In genomic region chr4:48473651-48474011, GRCm38 (mm10) we compare ENCODE assay signal across 8 mouse cellular contexts. TPM values are rescaled to one million over a fixed set of nuclear protein-coding genes. Genes with fewer than 3 reads are reported as not detected.
DNase-seq lines count a peak whose midpoint lies in the region; ATAC-seq and TF ChIP-seq lines count a peak whose summit lies in the region.

No protein-coding gene starts in this region.

- TF ChIP-seq CTCF in CH12.LX (conservative IDR thresholded peaks at IDR 0.05 in 1 of 2, IDR thresholded peaks at IDR 0.05 in 1 of 2; ENCODE audit: low read depth in 2 of 2, low read length in 2 of 2), result no peak

- H3K79me2 ChIP-seq in CH12.LX (replicated peaks; ENCODE audit: control insufficient read depth, extremely low read depth, insufficient read depth, poor library complexity, severe bottlenecking), result peaks cover 29% of the 10 kb centered on the region

- peak overlapping the region; percentile 81; the same call in 1 of the 2 replicates for H3K27ac ChIP-seq in heart, embryonic 13.5 days (replicated peaks)
- H3K27ac ChIP-seq in CH12.LX (ENCODE audit: insufficient read depth, low read depth), result no peak overlapping the region
- H3K27ac ChIP-seq in forebrain, embryonic 15.5 days (replicated peaks), result peak overlapping the region; percentile 75
- H3K27ac ChIP-seq in liver, embryonic 15.5 days (replicated peaks), result no peak overlapping the region

- in situ Hi-C loops in CH12.LX (cut with MboI; ENCODE audit: low pct_ligation_motif_present, low pct_unique_long_range_greater_than_20kb, low sequenced_read_pairs), result no loop called here

- TF ChIP-seq EP300 in CH12.LX (IDR thresholded peaks at IDR 0.05; ENCODE audit: low read length), result no peak

- peaks cover 3% of the 10 kb centered on the region; the same call in 1 of the 2 replicates for H3K9me3 ChIP-seq in heart, embryonic 13.5 days
- H3K9me3 ChIP-seq in CH12.LX (replicated peaks; ENCODE audit: low read length), result peaks cover 2% of the 10 kb centered on the region
- peaks cover 3% of the 10 kb centered on the region; the same call in 1 of the 2 replicates for H3K9me3 ChIP-seq in forebrain, embryonic 15.5 days
- no peaks in the 10 kb centered on the region for H3K9me3 ChIP-seq in liver, embryonic 15.5 days (replicated peaks)

- peaks cover 20% of the 10 kb centered on the region for H3K4me1 ChIP-seq in heart, embryonic 13.5 days
- peaks cover 0 to 18% of the 10 kb centered on the region in 2 experiments; a peak in 2 of 4 replicates for H3K4me1 ChIP-seq in CH12.LX (ENCODE audit: control insufficient read depth in 1 of 2, insufficient read depth in 2 of 2)
- H3K4me1 ChIP-seq in forebrain, embryonic 15.5 days, result peaks cover 22% of the 10 kb centered on the region
- H3K4me1 ChIP-seq in liver, embryonic 15.5 days (replicated peaks), result peaks cover 25% of the 10 kb centered on the region

- no peak for DNase-seq in heart, postnatal 14 days
- DNase-seq in CH12.LX (ENCODE audit: extremely low read depth), result no peak
- DNase-seq in cerebellum, postnatal 10 days, result no peak
- no peak for DNase-seq in layer of hippocampus, postnatal 36 days
- DNase-seq in thymus, postnatal 25 days, result no peak

- ATAC-seq in heart, embryonic 13.5 days (ENCODE audit: extremely low read depth, insufficient number of reproducible peaks, low FRiP score, low TSS enrichment), result no peak
- no peak for ATAC-seq in forebrain, embryonic 15.5 days (replicated peaks)
- no peak for ATAC-seq in liver, embryonic 15.5 days (ENCODE audit: insufficient read depth)

- TF ChIP-seq RAD21 in CH12.LX (IDR thresholded peaks at IDR 0.05; ENCODE audit: low read depth, low read length), result no peak

- H3K4me2 ChIP-seq in heart, embryonic 13.5 days, result peak overlapping the region; percentile 88
- peak overlapping the region; percentile 63 for H3K4me2 ChIP-seq in CH12.LX (ENCODE audit: insufficient read depth, low read depth, poor library complexity, severe bottlenecking)
- H3K4me2 ChIP-seq in forebrain, embryonic 15.5 days (replicated peaks), result peak overlapping the region; percentile 64
- H3K4me2 ChIP-seq in liver, embryonic 15.5 days, result peak overlapping the region; percentile 89

- H3K9ac ChIP-seq in heart, embryonic 13.5 days, result peak overlapping the region; percentile 97
- peak overlapping the region; percentile 73; the same call in 1 of the 2 replicates for H3K9ac ChIP-seq in CH12.LX (ENCODE audit: insufficient read depth, low read depth)
- H3K9ac ChIP-seq in forebrain, embryonic 15.5 days (replicated peaks), result peak overlapping the region; percentile 86; the same call in 1 of the 2 replicates
- H3K9ac ChIP-seq in liver, embryonic 15.5 days, result 0 out of 2 replicates have a peak overlapping the region, but pooled peaks have one; percentile 83

- peaks cover 2% of the 10 kb centered on the region for H3K36me3 ChIP-seq in heart, embryonic 13.5 days
- peaks cover 1 to 15% of the 10 kb centered on the region in 2 experiments for H3K36me3 ChIP-seq in CH12.LX (replicated peaks in 1 of 2; ENCODE audit: control insufficient read depth in 1 of 2, insufficient read depth in 1 of 2, low read length in 1 of 2)
- H3K36me3 ChIP-seq in forebrain, embryonic 15.5 days, result peaks cover 1% of the 10 kb centered on the region
- H3K36me3 ChIP-seq in liver, embryonic 15.5 days (replicated peaks), result peaks cover 1% of the 10 kb centered on the region

- TF ChIP-seq POLR2A in CH12.LX (IDR thresholded peaks at IDR 0.05; ENCODE audit: low read depth, low read length), result no peak

- intact Hi-C loops in heart, postnatal 14 days (cut with DNase I), result loop anchor here (2.0 to 5.0 kb wide), 3 partner anchors 69 to 207 kb away; no protein-coding TSS in a partner anchor

- no peaks in the 10 kb centered on the region for H3K27me3 ChIP-seq in heart, embryonic 13.5 days (replicated peaks)
- H3K27me3 ChIP-seq in CH12.LX (replicated peaks), result no peaks in the 10 kb centered on the region
- H3K27me3 ChIP-seq in forebrain, embryonic 15.5 days, result no peaks in the 10 kb centered on the region
- no peaks in the 10 kb centered on the region for H3K27me3 ChIP-seq in liver, embryonic 15.5 days

- H3K4me3 ChIP-seq in heart, embryonic 13.5 days, result peak overlapping the region; percentile 88
- peak overlapping the region; percentile 55 to 89 (median 59) for H3K4me3 ChIP-seq in CH12.LX (replicated peaks in 1 of 3; ENCODE audit: low read depth in 2 of 3, low read length in 2 of 3, poor library complexity in 1 of 3)
- H3K4me3 ChIP-seq in forebrain, embryonic 15.5 days, result peak overlapping the region; percentile 89
- peak overlapping the region; percentile 82 for H3K4me3 ChIP-seq in liver, embryonic 15.5 days (replicated peaks)

- 67% methylated on average over 2 of the region's 2 CpGs for WGBS in heart, embryonic 13.5 days
- WGBS in forebrain, embryonic 15.5 days, result 88% methylated on average over 2 of the region's 2 CpGs
- 67% methylated on average over 2 of the region's 2 CpGs for WGBS in liver, embryonic 15.5 days (ENCODE audit: insufficient replicate concordance)

- dilution Hi-C loops in CH12.LX (cut with MboI; ENCODE audit: extremely low pct_ligation_motif_present, extremely low pct_unique_long_range_greater_than_20kb, low sequenced_read_pairs), result no loop called here

TF ChIP-seq in CH12.LX, 34 proteins besides CTCF, POLR2A, EP300 and RAD21:
- TF ChIP-seq JUND (conservative IDR thresholded peaks at IDR 0.05; ENCODE audit: low read depth, low read length) (no peak), MAX (IDR thresholded peaks at IDR 0.05; ENCODE audit: low read length) (no peak), USF2 (conservative IDR thresholded peaks at IDR 0.05; ENCODE audit: low read depth, low read length) (no peak)

RNA-seq across cellular contexts. Expression of gene Tex10, which starts 0.4 kb away (rescaled TPM):
- 30.4 and 34.3 TPM in 2 replicates for polyA plus RNA-seq in heart, embryonic 13.5 days (2015; fragmentation: Nextera tagmentation; extraction: Ambion mirVana)
- 10 to 100 TPM; 10.8 to 11.6 TPM for total RNA-seq in heart, postnatal 14 days (2021)
- total RNA-seq in CH12.LX (2012; rRNA removed) (34.2 and 40.0 TPM in 2 replicates), CH12.LX (2014; rRNA removed) (61.9 and 64.6 TPM in 2 replicates)
- 43.2 and 46.3 TPM in 2 replicates for polyA plus RNA-seq in CH12.LX (2012; ENCODE audit: insufficient read length, low read depth)
- polyA plus RNA-seq in forebrain, embryonic 15.5 days (2015; fragmentation: Nextera tagmentation; extraction: Ambion mirVana), result 43.3 and 47.2 TPM in 2 replicates
- polyA plus RNA-seq in liver, embryonic 15.5 days (2015; fragmentation: Nextera tagmentation; extraction: Ambion mirVana), result 13.4 and 14.8 TPM in 2 replicates
- 10 to 100 TPM; 28.0 to 29.2 TPM for total RNA-seq in layer of hippocampus, postnatal 36 days (2021)

Comparison
In these comparisons a context has a peak if more than half of its experiments do, and no peak if none do; other contexts are left out.
1. H3K27ac ChIP-seq: peak in heart, embryonic 13.5 days (single experiment) and forebrain, embryonic 15.5 days (single experiment); none in CH12.LX (single experiment) and liver, embryonic 15.5 days (single experiment).
2. Peak in every context shown above with its lines, with median percentiles within 50 percentile points of each other: H3K4me2 ChIP-seq, H3K4me3 ChIP-seq and H3K9ac ChIP-seq.